Mouse (Mus musculus) liver, postnatal 0 days (tissue): ENCODE results near the gene Tmem185a.

Experiments used
- CTCF ChIP-seq: sonication (generic); IDR thresholded peaks from 2 replicates; pipeline ENCODE4 v1.5.1; 2016; ENCODE audit warnings: antibody characterized with exemption, low read depth
- EP300 ChIP-seq: IDR thresholded peaks from 2 replicates; pipeline ENCODE4 v1.6.1; 2016; ENCODE audit warnings: antibody characterized with exemption, low read depth, mild to moderate bottlenecking

DNA sequence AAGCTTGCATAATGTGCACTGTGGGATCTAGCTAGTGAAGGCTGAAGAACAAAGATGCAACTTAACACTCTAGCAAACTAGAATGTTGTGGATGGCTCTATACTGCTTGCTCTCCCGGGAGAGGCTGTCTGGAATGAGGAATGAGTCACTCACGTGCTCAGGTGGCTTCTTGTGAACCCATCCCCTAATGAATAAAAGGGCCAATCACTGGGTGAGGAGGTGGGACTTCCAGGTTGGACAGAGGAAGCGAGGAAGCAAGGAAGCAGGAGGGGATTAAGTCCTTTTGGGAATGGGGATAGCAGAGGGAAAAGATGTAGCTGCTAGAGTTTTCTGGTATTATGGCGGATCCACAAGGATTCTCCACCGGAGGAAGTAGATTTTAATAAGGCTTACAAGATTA lies 1.7 kb upstream of the Tmem185a start:
- no peak for TF ChIP-seq EP300
- no peak for TF ChIP-seq CTCF
